Comparison of ENCODE assay signal across 19 mouse cellular contexts in the genomic region with DNA sequence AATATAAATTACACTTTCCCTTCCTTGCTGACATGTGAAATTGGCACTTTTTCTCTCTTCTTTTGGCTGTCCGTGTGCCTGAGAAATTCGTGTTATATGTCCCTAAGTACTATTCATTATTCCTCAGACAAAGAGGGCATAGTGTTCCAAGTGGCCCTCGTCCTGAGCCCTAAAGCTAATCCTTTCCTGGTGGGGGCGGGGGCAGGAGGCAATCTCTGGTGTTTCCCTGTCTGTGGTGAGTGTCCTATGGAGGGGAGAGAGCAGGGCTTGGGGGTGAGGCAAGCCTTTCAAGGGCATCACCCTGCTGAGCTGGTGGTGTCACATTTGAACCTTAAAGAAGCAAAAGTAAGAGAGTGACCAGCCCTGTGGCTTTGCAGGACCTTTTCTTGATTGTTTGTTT.
DNase-seq lines count a peak whose midpoint lies in the region; ATAC-seq and TF ChIP-seq lines count a peak whose summit lies in the region.
"Had no signal": no experiment of that assay in that cellular context is flagged by ENCODE, and none has a peak within 500 bp of the region (broad histone marks: within the 10 kb centered on the region; RNA-seq: fewer than 3 reads in every experiment).

No protein-coding gene starts in this region.

- 0 out of 2 replicates have a peak, but pooled peaks cover 2% of the 10 kb centered on the region for H3K27me3 ChIP-seq in forebrain, embryonic 12.5 days
- no peaks in the 10 kb centered on the region for H3K27me3 ChIP-seq in forebrain, embryonic 15.5 days
- H3K27me3 ChIP-seq in midbrain, embryonic 11.5 days (ENCODE audit: control insufficient read depth, insufficient read depth, low read length) = no peaks in the 10 kb centered on the region
- no peaks in the 10 kb centered on the region for H3K27me3 ChIP-seq in midbrain, postnatal 0 days (ENCODE audit: insufficient read depth, low read length)
- H3K27me3 ChIP-seq in embryonic facial prominence, embryonic 13.5 days = no peaks in the 10 kb centered on the region
- H3K27me3 ChIP-seq: hindbrain, embryonic 13.5 days had no signal

- no peaks in the 10 kb centered on the region for H3K36me3 ChIP-seq in forebrain, embryonic 12.5 days (replicated peaks)
- H3K36me3 ChIP-seq in forebrain, embryonic 15.5 days = no peaks in the 10 kb centered on the region
- H3K36me3 ChIP-seq in midbrain, embryonic 11.5 days (ENCODE audit: control insufficient read depth, insufficient read depth, low read length) = no peaks in the 10 kb centered on the region
- no peaks in the 10 kb centered on the region for H3K36me3 ChIP-seq in midbrain, postnatal 0 days (ENCODE audit: insufficient read depth, low read length)
- H3K36me3 ChIP-seq in embryonic facial prominence, embryonic 13.5 days = no peaks in the 10 kb centered on the region
- H3K36me3 ChIP-seq: G1E; heart, embryonic 13.5 days; hindbrain, embryonic 13.5 days had no signal

- no peak for TF ChIP-seq CTCF in midbrain, postnatal 0 days (IDR thresholded peaks at IDR 0.05)
- TF ChIP-seq CTCF in lung, adult 2 months (IDR thresholded peaks at IDR 0.05; ENCODE audit: insufficient read depth, low read length) = no peak

- WGBS in forebrain, embryonic 12.5 days = 4% methylated on average over 4 of the region's 4 CpGs
- WGBS in forebrain, embryonic 15.5 days = 5% methylated on average over 4 of the region's 4 CpGs
- WGBS in midbrain, embryonic 11.5 days = 15% methylated on average over 4 of the region's 4 CpGs
- 26% methylated on average over 4 of the region's 4 CpGs for whole genome bisulfite sequencing in midbrain, postnatal 0 days
- WGBS in embryonic facial prominence, embryonic 13.5 days = 12% methylated on average over 4 of the region's 4 CpGs
- 33% methylated on average over 4 of the region's 4 CpGs for WGBS in lung, adult 2 months

- 0 out of 2 replicates have a peak overlapping the region, but pooled peaks have one; percentile 5 for H3K4me3 ChIP-seq in forebrain, embryonic 12.5 days (replicated peaks)
- H3K4me3 ChIP-seq in forebrain, embryonic 15.5 days = no peak overlapping the region
- no peak overlapping the region for H3K4me3 ChIP-seq in midbrain, embryonic 11.5 days (ENCODE audit: low read depth, low read length)
- no peak overlapping the region for H3K4me3 ChIP-seq in midbrain, postnatal 0 days (ENCODE audit: low read depth, low read length)
- H3K4me3 ChIP-seq in embryonic facial prominence, embryonic 13.5 days = peak overlapping the region; percentile 11; the same call in 1 of the 2 replicates
- no peak overlapping the region for H3K4me3 ChIP-seq in lung, adult 2 months (replicated peaks; ENCODE audit: extremely low read depth, low read depth, low read length)
- H3K4me3 ChIP-seq: heart, embryonic 13.5 days; hindbrain, embryonic 13.5 days had no signal

- peaks cover 12% of the 10 kb centered on the region for H3K4me1 ChIP-seq in forebrain, embryonic 12.5 days
- H3K4me1 ChIP-seq in forebrain, embryonic 15.5 days = no peaks in the 10 kb centered on the region
- peaks cover 19% of the 10 kb centered on the region for H3K4me1 ChIP-seq in midbrain, embryonic 11.5 days (ENCODE audit: control insufficient read depth, insufficient read depth, low read length)
- H3K4me1 ChIP-seq in midbrain, postnatal 0 days (ENCODE audit: insufficient read depth, low read length) = 0 out of 2 replicates have a peak, but pooled peaks cover 5% of the 10 kb centered on the region
- 0 out of 2 replicates have a peak, but pooled peaks cover 4% of the 10 kb centered on the region for H3K4me1 ChIP-seq in embryonic facial prominence, embryonic 13.5 days
- H3K4me1 ChIP-seq in lung, adult 2 months (ENCODE audit: control insufficient read depth, insufficient read depth, low read length) = no peaks in the 10 kb centered on the region
- H3K4me1 ChIP-seq: heart, embryonic 13.5 days had no signal

- no peak for TF ChIP-seq POLR2A in lung, adult 2 months (IDR thresholded peaks at IDR 0.05; ENCODE audit: borderline replicate concordance, extremely low read depth, low read depth, low read length)

- H3K4me2 ChIP-seq in forebrain, embryonic 12.5 days = peak overlapping the region; percentile 31; the same call in 1 of the 2 replicates
- H3K4me2 ChIP-seq in forebrain, embryonic 15.5 days (replicated peaks) = no peak overlapping the region
- peak overlapping the region; percentile 17; the same call in 1 of the 2 replicates for H3K4me2 ChIP-seq in midbrain, embryonic 11.5 days
- H3K4me2 ChIP-seq in midbrain, postnatal 0 days (ENCODE audit: low read depth, low read length, poor library complexity, severe bottlenecking) = no peak overlapping the region
- H3K4me2 ChIP-seq in embryonic facial prominence, embryonic 13.5 days = no peak overlapping the region
- H3K4me2 ChIP-seq: heart, embryonic 13.5 days; hindbrain, embryonic 13.5 days had no signal

- H3K9ac ChIP-seq in forebrain, embryonic 12.5 days = no peak overlapping the region
- no peak overlapping the region for H3K9ac ChIP-seq in forebrain, embryonic 15.5 days (replicated peaks)
- H3K9ac ChIP-seq in midbrain, embryonic 11.5 days (ENCODE audit: low read length) = no peak overlapping the region
- H3K9ac ChIP-seq in midbrain, postnatal 0 days (replicated peaks; ENCODE audit: low read length, poor library complexity, severe bottlenecking) = no peak overlapping the region
- no peak overlapping the region for H3K9ac ChIP-seq in embryonic facial prominence, embryonic 13.5 days
- H3K9ac ChIP-seq: heart, embryonic 13.5 days; hindbrain, embryonic 13.5 days had no signal

- ATAC-seq in forebrain, embryonic 12.5 days (ENCODE audit: low FRiP score) = no peak
- no peak for ATAC-seq in forebrain, embryonic 15.5 days (replicated peaks)
- ATAC-seq in midbrain, embryonic 11.5 days (ENCODE audit: low FRiP score) = peak; percentile 69
- ATAC-seq in midbrain, postnatal 0 days (ENCODE audit: low FRiP score) = no peak
- no peak for ATAC-seq in embryonic facial prominence, embryonic 13.5 days (ENCODE audit: insufficient number of reproducible peaks, insufficient read depth, low FRiP score, low TSS enrichment, low read depth)
- ATAC-seq: hindbrain, postnatal 0 days had no signal

- DNase-seq in midbrain, embryonic 11.5 days (ENCODE audit: low spot score, missing footprints) = no peak
- DNase-seq in midbrain, postnatal 0 days (ENCODE audit: low spot score) = no peak
- DNase-seq in retina, postnatal 1 day = peak; percentile 30
- no peak for DNase-seq in retina, embryonic 14.5 days (ENCODE audit: low spot score)
- DNase-seq in lung, adult 2 months = no peak
- DNase-seq: adrenal gland, postnatal 10 days; cerebellum, adult 11 months; cerebellum, adult 8-10 months; cerebellum, postnatal 14 days; gastrocnemius, postnatal 36 days; heart, adult 11 months; heart, postnatal 36 days had no signal

- no peaks in the 10 kb centered on the region for H3K9me3 ChIP-seq in forebrain, embryonic 12.5 days
- H3K9me3 ChIP-seq in forebrain, embryonic 15.5 days = no peaks in the 10 kb centered on the region
- peaks cover 3% of the 10 kb centered on the region; the same call in 1 of the 2 replicates for H3K9me3 ChIP-seq in midbrain, embryonic 11.5 days (ENCODE audit: control insufficient read depth, low read length)
- H3K9me3 ChIP-seq in midbrain, postnatal 0 days (ENCODE audit: low read length) = no peaks in the 10 kb centered on the region
- no peaks in the 10 kb centered on the region for H3K9me3 ChIP-seq in embryonic facial prominence, embryonic 13.5 days
- H3K9me3 ChIP-seq: heart, embryonic 13.5 days; hindbrain, embryonic 13.5 days had no signal

- H3K27ac ChIP-seq in forebrain, embryonic 12.5 days = no peak overlapping the region
- no peak overlapping the region for H3K27ac ChIP-seq in forebrain, embryonic 15.5 days (replicated peaks)
- H3K27ac ChIP-seq in midbrain, embryonic 11.5 days (ENCODE audit: low read depth, low read length) = no peak overlapping the region
- no peak overlapping the region for H3K27ac ChIP-seq in midbrain, postnatal 0 days (ENCODE audit: low read depth, low read length)
- H3K27ac ChIP-seq in embryonic facial prominence, embryonic 13.5 days = no peak overlapping the region
- H3K27ac ChIP-seq: heart, embryonic 13.5 days; hindbrain, embryonic 13.5 days; hindbrain, postnatal 0 days had no signal

Comparison
In these comparisons a context has a peak if more than half of its experiments do, and no peak if none do; other contexts are left out.
1. H3K4me2 ChIP-seq: peak in forebrain, embryonic 12.5 days (single experiment) and midbrain, embryonic 11.5 days (single experiment); none in forebrain, embryonic 15.5 days (single experiment), midbrain, postnatal 0 days (single experiment) and embryonic facial prominence, embryonic 13.5 days (single experiment).
2. H3K4me3 ChIP-seq: peak in forebrain, embryonic 12.5 days (single experiment) and embryonic facial prominence, embryonic 13.5 days (single experiment); none in forebrain, embryonic 15.5 days (single experiment), midbrain, embryonic 11.5 days (single experiment), midbrain, postnatal 0 days (single experiment) and lung, adult 2 months (single experiment).